Mouse (Mus musculus) layer of hippocampus, postnatal 25 days (tissue): ENCODE data around the gene Hoxb9. TPM values are rescaled to one million over a fixed set of nuclear protein-coding genes. Genes with fewer than 3 reads are reported as not detected.

ENCODE experiments used
- microRNA-seq, 2 experiments: library from miRNA; unstranded; fragments of <30 nt; microRNA quantifications; one replicate each; pipeline ENCODE4 v1.2.0; 2021
- total RNA-seq, 2 experiments: library from RNA; stranded (reverse); gene quantifications; 2 replicates each; pipeline ENCODE4 v1.2.3; 2021

Hoxb9 gene
- total RNA-seq, 2 experiments from 2014 or later: not detected

Small RNAs within 50 kb of the gene (microRNA-seq; reads per million reads assigned to microRNA genes)
- gene Mir10a (8.4 to 12.3 reads per million in 2 experiments), gene Mir196a-1 (0 reads per million in 2 experiments)

Other genes with a start within 250 kb of the Hoxb9 start
- gene Gip, start 246.9 kb upstream of the Hoxb9 start, total RNA-seq: not detected
- gene Snf8, start 236.6 kb upstream of the Hoxb9 start, total RNA-seq: 100 to 1,000 TPM in 1 of 2 experiments, 10 to 100 TPM in 1; 99.8 to 103 TPM
- gene Ube2z, start 206.1 kb upstream of the Hoxb9 start, total RNA-seq: 10 to 100 TPM; 51.6 to 58.2 TPM
- gene Atp5g1, start 195.8 kb upstream of the Hoxb9 start, total RNA-seq: 100 to 1,000 TPM; 430 to 475 TPM
- not detected for gene Calcoco2, start 159.5 kb upstream of the Hoxb9 start, total RNA-seq
- under 1 TPM; 0.12 to 0.40 TPM for gene Ttll6, start 137.7 kb upstream of the Hoxb9 start, total RNA-seq
- gene Hoxb13, start 77.1 kb upstream of the Hoxb9 start, total RNA-seq: not detected
- not detected for gene Hoxb8, start 10.4 kb downstream of the Hoxb9 start, total RNA-seq
- gene Hoxb7, start 15.2 kb downstream of the Hoxb9 start, total RNA-seq: not detected
- not detected for gene Hoxb6, start 21.0 kb downstream of the Hoxb9 start, total RNA-seq
- gene Hoxb5, start 31.9 kb downstream of the Hoxb9 start, total RNA-seq: not detected
- gene Hoxb4, start 46.8 kb downstream of the Hoxb9 start, total RNA-seq: not detected
- gene Hoxb3, start 51.9 kb downstream of the Hoxb9 start, total RNA-seq: not detected
- gene Hoxb2, start 79.1 kb downstream of the Hoxb9 start, total RNA-seq: not detected
- gene Hoxb1, start 94.3 kb downstream of the Hoxb9 start, total RNA-seq: not detected
- gene Skap1, start 193.1 kb downstream of the Hoxb9 start, total RNA-seq: 1 to 10 TPM; 1.2 to 1.3 TPM